Mouse (Mus musculus): ENCODE measurements at regions not wholly inside any gene's neighbourhood (a gene's known extent, or its start where the extent isn't known, plus 50 kb on each side); places are given as distances from the start of the nearest gene placed in this dataset.

- Histone ChIP-seq H3K4me3 (ENCODE audit: low read length) (no peak overlapping the region), H3K27me3 (ENCODE audit: control insufficient read depth, insufficient read depth, low read depth, low read length) (no peaks in the 10 kb centered on the region), H3K4me1 (replicated peaks; ENCODE audit: control insufficient read depth, insufficient read depth, low read length) (no peaks in the 10 kb centered on the region), H3K36me3 (ENCODE audit: control insufficient read depth, insufficient read depth, low read length) (no peaks in the 10 kb centered on the region), H3K9ac (ENCODE audit: low read length) (no peak overlapping the region), H3K9me3 (ENCODE audit: control insufficient read depth, low read length) (no peaks in the 10 kb centered on the region), H3K4me2 (ENCODE audit: low read depth, low read length) (no peak overlapping the region), H3K27ac (ENCODE audit: low read length) (no peak overlapping the region)
- no peak for ATAC-seq (ENCODE audit: low read depth)
- WGBS: 67% methylated on average over 4 of the region's 4 CpGs
These were observed 319.5 kb upstream of the Camk1g start for GRCm38 (mm10) chr1:193689601-193690000.

GRCm38 (mm10) chr1:193682917-193683316, 312.8 kb upstream of the Camk1g start:
- Histone ChIP-seq H3K4me2 (ENCODE audit: low read depth, low read length) (no peak overlapping the region), H3K9ac (ENCODE audit: low read length) (no peak overlapping the region), H3K27ac (ENCODE audit: low read length) (no peak overlapping the region), H3K4me3 (ENCODE audit: low read length) (no peak overlapping the region), H3K4me1 (replicated peaks; ENCODE audit: control insufficient read depth, insufficient read depth, low read length) (no peaks in the 10 kb centered on the region), H3K27me3 (ENCODE audit: control insufficient read depth, insufficient read depth, low read depth, low read length) (no peaks in the 10 kb centered on the region), H3K9me3 (ENCODE audit: control insufficient read depth, low read length) (no peaks in the 10 kb centered on the region), H3K36me3 (ENCODE audit: control insufficient read depth, insufficient read depth, low read length) (no peaks in the 10 kb centered on the region)
- ATAC-seq (ENCODE audit: low read depth): no peak
- 44% methylated on average over 2 of the region's 2 CpGs for WGBS

GRCm38 (mm10) chr1:193678448-193678847, 308.4 kb upstream of the Camk1g start:
- no peak overlapping the region for H3K9ac ChIP-seq (ENCODE audit: low read length)
- no peak overlapping the region for H3K4me3 ChIP-seq (ENCODE audit: low read length)
- no peak overlapping the region for H3K27ac ChIP-seq (ENCODE audit: low read length)
- H3K4me1 ChIP-seq (replicated peaks; ENCODE audit: control insufficient read depth, insufficient read depth, low read length): no peaks in the 10 kb centered on the region
- H3K27me3 ChIP-seq (ENCODE audit: control insufficient read depth, insufficient read depth, low read depth, low read length): no peaks in the 10 kb centered on the region
- no peak overlapping the region for H3K4me2 ChIP-seq (ENCODE audit: low read depth, low read length)
- no peaks in the 10 kb centered on the region for H3K36me3 ChIP-seq (ENCODE audit: control insufficient read depth, insufficient read depth, low read length)
- H3K9me3 ChIP-seq (ENCODE audit: control insufficient read depth, low read length): no peaks in the 10 kb centered on the region
- 86% methylated on average over 2 of the region's 2 CpGs for WGBS
- ATAC-seq (ENCODE audit: low read depth): no peak

- Histone ChIP-seq H3K36me3 (ENCODE audit: control insufficient read depth, insufficient read depth, low read length) (no peaks in the 10 kb centered on the region), H3K4me2 (ENCODE audit: low read depth, low read length) (no peak overlapping the region), H3K4me1 (replicated peaks; ENCODE audit: control insufficient read depth, insufficient read depth, low read length) (no peaks in the 10 kb centered on the region), H3K9ac (ENCODE audit: low read length) (no peak overlapping the region), H3K27ac (ENCODE audit: low read length) (no peak overlapping the region), H3K9me3 (ENCODE audit: control insufficient read depth, low read length) (no peaks in the 10 kb centered on the region), H3K27me3 (ENCODE audit: control insufficient read depth, insufficient read depth, low read depth, low read length) (no peaks in the 10 kb centered on the region), H3K4me3 (ENCODE audit: low read length) (no peak overlapping the region)
- 29% methylated on average over 3 of the region's 3 CpGs for WGBS
- no peak for ATAC-seq (ENCODE audit: low read depth)
These were observed 303.2 kb upstream of the Camk1g start for GRCm38 (mm10) chr1:193673236-193673830.

- 73% methylated on average over 3 of the region's 3 CpGs for WGBS
- Histone ChIP-seq H3K27me3 (ENCODE audit: control insufficient read depth, insufficient read depth, low read depth, low read length) (no peaks in the 10 kb centered on the region), H3K27ac (ENCODE audit: low read length) (no peak overlapping the region), H3K9ac (ENCODE audit: low read length) (no peak overlapping the region), H3K4me1 (replicated peaks; ENCODE audit: control insufficient read depth, insufficient read depth, low read length) (no peaks in the 10 kb centered on the region), H3K4me3 (ENCODE audit: low read length) (no peak overlapping the region), H3K36me3 (ENCODE audit: control insufficient read depth, insufficient read depth, low read length) (no peaks in the 10 kb centered on the region), H3K4me2 (ENCODE audit: low read depth, low read length) (no peak overlapping the region), H3K9me3 (ENCODE audit: control insufficient read depth, low read length) (no peaks in the 10 kb centered on the region)
- ATAC-seq (ENCODE audit: low read depth): no peak
These were observed 302.6 kb upstream of the Camk1g start for GRCm38 (mm10) chr1:193672681-193673080.

GRCm38 (mm10) chr1:193671816-193672254, 301.7 kb upstream of the Camk1g start:
- Histone ChIP-seq H3K4me2 (ENCODE audit: low read depth, low read length) (no peak overlapping the region), H3K9me3 (ENCODE audit: control insufficient read depth, low read length) (no peaks in the 10 kb centered on the region), H3K4me1 (replicated peaks; ENCODE audit: control insufficient read depth, insufficient read depth, low read length) (no peaks in the 10 kb centered on the region), H3K9ac (ENCODE audit: low read length) (no peak overlapping the region), H3K27ac (ENCODE audit: low read length) (no peak overlapping the region), H3K36me3 (ENCODE audit: control insufficient read depth, insufficient read depth, low read length) (no peaks in the 10 kb centered on the region), H3K27me3 (ENCODE audit: control insufficient read depth, insufficient read depth, low read depth, low read length) (no peaks in the 10 kb centered on the region), H3K4me3 (ENCODE audit: low read length) (no peak overlapping the region)
- no peak for ATAC-seq (ENCODE audit: low read depth)
- WGBS: 87% methylated on average over 3 of the region's 3 CpGs

GRCm38 (mm10) chr1:193671046-193671445, 300.9 kb upstream of the Camk1g start:
- 83% methylated on average over 1 of the region's 1 CpGs for WGBS
- no peak overlapping the region for H3K4me2 ChIP-seq (ENCODE audit: low read depth, low read length)

GRCm38 (mm10) chr1:193670008-193670407, 299.9 kb upstream of the Camk1g start:
- no peaks in the 10 kb centered on the region for H3K9me3 ChIP-seq (ENCODE audit: control insufficient read depth, low read length)
- H3K4me1 ChIP-seq (replicated peaks; ENCODE audit: control insufficient read depth, insufficient read depth, low read length): no peaks in the 10 kb centered on the region
- H3K9ac ChIP-seq (ENCODE audit: low read length): no peak overlapping the region
- H3K27ac ChIP-seq (ENCODE audit: low read length): no peak overlapping the region
- no peak overlapping the region for H3K4me2 ChIP-seq (ENCODE audit: low read depth, low read length)
- no peak overlapping the region for H3K4me3 ChIP-seq (ENCODE audit: low read length)
- H3K27me3 ChIP-seq (ENCODE audit: control insufficient read depth, insufficient read depth, low read depth, low read length): no peaks in the 10 kb centered on the region
- no peaks in the 10 kb centered on the region for H3K36me3 ChIP-seq (ENCODE audit: control insufficient read depth, insufficient read depth, low read length)
- ATAC-seq (ENCODE audit: low read depth): no peak

More at GRCm38 (mm10) chr1:193671046-193671445, 300.9 kb upstream of the Camk1g start:
- Histone ChIP-seq H3K4me1 (replicated peaks; ENCODE audit: control insufficient read depth, insufficient read depth, low read length) (no peaks in the 10 kb centered on the region), H3K36me3 (ENCODE audit: control insufficient read depth, insufficient read depth, low read length) (no peaks in the 10 kb centered on the region), H3K9ac (ENCODE audit: low read length) (no peak overlapping the region), H3K27me3 (ENCODE audit: control insufficient read depth, insufficient read depth, low read depth, low read length) (no peaks in the 10 kb centered on the region), H3K9me3 (ENCODE audit: control insufficient read depth, low read length) (no peaks in the 10 kb centered on the region), H3K4me3 (ENCODE audit: low read length) (no peak overlapping the region), H3K27ac (ENCODE audit: low read length) (no peak overlapping the region)
- ATAC-seq (ENCODE audit: low read depth): no peak

- no peak for ATAC-seq (ENCODE audit: low read depth)
These were observed 298.7 kb upstream of the Camk1g start for GRCm38 (mm10) chr1:193668841-193669240.

GRCm38 (mm10) chr1:193665854-193666253, 295.8 kb upstream of the Camk1g start:
- no peak for ATAC-seq (ENCODE audit: low read depth)
- Histone ChIP-seq H3K9me3 (ENCODE audit: control insufficient read depth, low read length) (no peaks in the 10 kb centered on the region), H3K36me3 (ENCODE audit: control insufficient read depth, insufficient read depth, low read length) (no peaks in the 10 kb centered on the region), H3K27ac (ENCODE audit: low read length) (no peak overlapping the region), H3K4me2 (ENCODE audit: low read depth, low read length) (no peak overlapping the region), H3K27me3 (ENCODE audit: control insufficient read depth, insufficient read depth, low read depth, low read length) (no peaks in the 10 kb centered on the region), H3K4me3 (ENCODE audit: low read length) (no peak overlapping the region), H3K4me1 (replicated peaks; ENCODE audit: control insufficient read depth, insufficient read depth, low read length) (no peaks in the 10 kb centered on the region), H3K9ac (ENCODE audit: low read length) (no peak overlapping the region)
- 39% methylated on average over 5 of the region's 5 CpGs for WGBS

More at GRCm38 (mm10) chr1:193668841-193669240, 298.7 kb upstream of the Camk1g start:
- Histone ChIP-seq H3K27ac (ENCODE audit: low read length) (no peak overlapping the region), H3K27me3 (ENCODE audit: control insufficient read depth, insufficient read depth, low read depth, low read length) (no peaks in the 10 kb centered on the region), H3K9ac (ENCODE audit: low read length) (no peak overlapping the region), H3K4me1 (replicated peaks; ENCODE audit: control insufficient read depth, insufficient read depth, low read length) (no peaks in the 10 kb centered on the region), H3K4me2 (ENCODE audit: low read depth, low read length) (no peak overlapping the region), H3K36me3 (ENCODE audit: control insufficient read depth, insufficient read depth, low read length) (no peaks in the 10 kb centered on the region), H3K9me3 (ENCODE audit: control insufficient read depth, low read length) (no peaks in the 10 kb centered on the region), H3K4me3 (ENCODE audit: low read length) (no peak overlapping the region)
